Mouse (Mus musculus) embryonic fibroblast, embryonic 13.5 days (primary cell): ENCODE data around the gene Tmem259.

ENCODE experiments used
- CTCF ChIP-seq: IDR thresholded peaks from 2 replicates; pipeline ENCODE4 v1.5.1; 2011; ENCODE audit warnings: mild to moderate bottlenecking, control low read depth, low read length, moderate library complexity, borderline replicate concordance; ENCODE audit not compliant: insufficient read depth
- POLR2A ChIP-seq: IDR thresholded peaks from 2 replicates; pipeline ENCODE4 v1.6.1; 2011; ENCODE audit warnings: low read depth, mild to moderate bottlenecking, control low read depth, low read length, moderate library complexity

- TF ChIP-seq POLR2A, result no peak
- no peak for TF ChIP-seq CTCF
These were observed 19.4 kb downstream of the Tmem259 start for GRCm38 (mm10) chr10:79964727-79965126.
